Mouse (Mus musculus): ENCODE data around the gene Slc25a13. TPM values are rescaled to one million over a fixed set of nuclear protein-coding genes. Genes with fewer than 3 reads are reported as not detected.

Slc25a13 gene
- polyA plus RNA-seq, 1 experiment from 2014 or later, result 3.7 TPM

DNA sequence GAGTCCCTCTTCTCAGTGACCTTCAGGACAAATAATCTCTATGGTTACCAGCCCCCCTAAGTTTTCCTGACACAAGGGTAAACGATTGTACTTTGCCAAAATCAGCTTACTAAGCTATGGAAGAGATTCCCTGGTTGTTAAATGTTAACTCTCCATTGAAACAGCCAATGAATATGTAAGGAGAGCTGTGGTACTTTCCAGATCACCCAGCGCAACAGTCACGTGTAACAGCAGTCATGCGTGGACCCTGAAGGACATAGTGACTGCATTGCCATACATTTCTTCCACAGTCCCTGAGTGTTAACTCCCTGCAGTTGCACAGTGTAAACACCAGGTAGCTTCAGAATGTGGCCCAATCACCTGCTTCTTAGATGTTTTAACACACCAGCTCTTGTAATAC, 82.0 kb downstream of the Slc25a13 start:
- no peak for ATAC-seq (ENCODE audit: low FRiP score)

DNA sequence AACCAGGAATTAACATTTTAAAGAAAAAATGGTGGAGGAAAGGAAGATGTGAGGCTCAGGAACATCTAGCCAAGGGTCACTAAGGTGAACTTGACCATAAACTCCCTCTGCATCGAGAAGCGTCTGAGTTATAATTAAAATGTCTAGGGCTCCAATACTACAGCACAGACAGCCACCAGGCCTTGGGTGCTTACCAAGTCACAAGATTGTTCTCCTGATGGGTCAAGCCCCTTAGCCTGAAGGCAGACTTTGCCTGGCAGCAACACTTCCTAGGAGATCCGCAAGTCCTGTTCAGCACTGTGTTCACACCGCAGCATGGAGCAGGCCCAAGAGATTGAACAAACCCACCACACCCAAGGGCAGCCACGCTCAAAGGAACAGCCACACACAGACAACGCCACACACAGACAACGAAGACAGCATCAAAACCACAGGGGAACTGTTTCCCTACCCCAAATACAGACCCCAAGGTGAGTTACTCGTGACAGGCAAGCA, 83.4 kb downstream of the Slc25a13 start:
- no peaks in the 10 kb centered on the region for H3K4me1 ChIP-seq
- WGBS, result 87% methylated on average over 8 of the region's 8 CpGs
- no peaks in the 10 kb centered on the region for H3K36me3 ChIP-seq
- no peak for ATAC-seq (ENCODE audit: low FRiP score)
- H3K4me2 ChIP-seq, result no peak overlapping the region
- no peak overlapping the region for H3K27ac ChIP-seq (replicated peaks)
- no peaks in the 10 kb centered on the region for H3K9me3 ChIP-seq (replicated peaks)
- no peak overlapping the region for H3K9ac ChIP-seq (replicated peaks)
- H3K27me3 ChIP-seq (replicated peaks), result no peaks in the 10 kb centered on the region
- no peak overlapping the region for H3K4me3 ChIP-seq (replicated peaks)

More for the DNA sequence above, 82.0 kb downstream of the Slc25a13 start:
- WGBS, result 95% methylated on average over 4 of the region's 4 CpGs
- no peak overlapping the region for H3K27ac ChIP-seq (replicated peaks)
- H3K27me3 ChIP-seq (replicated peaks), result no peaks in the 10 kb centered on the region
- no peak overlapping the region for H3K9ac ChIP-seq (replicated peaks)
- H3K36me3 ChIP-seq, result no peaks in the 10 kb centered on the region
- no peak overlapping the region for H3K4me2 ChIP-seq
- no peak overlapping the region for H3K4me3 ChIP-seq (replicated peaks)
- no peaks in the 10 kb centered on the region for H3K9me3 ChIP-seq (replicated peaks)
- H3K4me1 ChIP-seq, result no peaks in the 10 kb centered on the region

DNA sequence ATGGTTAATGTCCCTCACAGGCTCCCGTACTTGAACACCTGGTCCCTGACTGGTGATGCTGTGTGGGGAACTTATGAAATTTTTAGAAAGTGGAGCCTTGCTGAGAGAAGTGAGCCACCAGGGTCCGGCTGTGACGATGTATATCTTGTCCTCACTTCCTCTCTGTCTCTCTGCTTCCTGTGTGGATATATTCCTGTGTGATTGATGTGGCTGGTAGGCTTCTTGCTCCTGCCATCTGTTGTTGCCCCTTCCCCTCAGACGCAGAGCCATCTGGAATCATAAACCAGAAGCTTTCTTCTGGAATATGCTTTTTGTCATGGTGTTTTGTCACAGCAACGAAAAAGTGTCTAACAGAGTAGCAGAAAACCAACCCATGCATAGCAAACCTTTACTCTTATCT, 84.9 kb downstream of the Slc25a13 start:
- no peak overlapping the region for H3K9ac ChIP-seq (replicated peaks)
- ATAC-seq (ENCODE audit: low FRiP score), result no peak
- H3K9me3 ChIP-seq (replicated peaks), result no peaks in the 10 kb centered on the region
- no peak overlapping the region for H3K27ac ChIP-seq (replicated peaks)
- no peaks in the 10 kb centered on the region for H3K27me3 ChIP-seq (replicated peaks)
- WGBS, result 45% methylated on average over 5 of the region's 5 CpGs
- no peak overlapping the region for H3K4me2 ChIP-seq
- no peaks in the 10 kb centered on the region for H3K4me1 ChIP-seq
- no peak overlapping the region for H3K4me3 ChIP-seq (replicated peaks)
- H3K36me3 ChIP-seq, result no peaks in the 10 kb centered on the region

DNA sequence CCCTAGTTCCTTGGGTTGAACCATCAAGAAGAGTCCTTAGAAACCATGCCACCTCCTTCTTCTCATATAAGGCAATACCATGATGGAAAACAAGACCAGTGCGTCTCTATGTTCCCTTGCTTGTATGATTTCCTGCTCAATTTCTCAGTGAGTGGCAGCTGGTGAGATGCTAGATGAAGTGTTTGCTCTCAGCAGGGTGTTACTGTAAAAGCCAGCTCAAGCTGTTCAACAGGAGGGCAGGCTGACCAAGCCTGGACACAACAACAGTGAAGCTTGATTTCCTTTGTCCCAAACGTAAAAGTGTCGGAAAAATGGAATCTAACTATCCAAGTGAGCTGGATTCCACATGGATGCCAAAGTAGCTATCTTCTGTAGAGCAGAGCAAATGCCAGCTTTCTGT, 91.4 kb downstream of the Slc25a13 start:
- WGBS, result 90% methylated on average over 3 of the region's 3 CpGs
- ATAC-seq (ENCODE audit: low FRiP score), result no peak
- Histone ChIP-seq H3K9me3 (replicated peaks) (no peaks in the 10 kb centered on the region), H3K4me2 (no peak overlapping the region), H3K9ac (replicated peaks) (no peak overlapping the region), H3K27me3 (replicated peaks) (no peaks in the 10 kb centered on the region), H3K36me3 (no peaks in the 10 kb centered on the region), H3K27ac (replicated peaks) (no peak overlapping the region), H3K4me3 (replicated peaks) (no peak overlapping the region), H3K4me1 (no peaks in the 10 kb centered on the region)

DNA sequence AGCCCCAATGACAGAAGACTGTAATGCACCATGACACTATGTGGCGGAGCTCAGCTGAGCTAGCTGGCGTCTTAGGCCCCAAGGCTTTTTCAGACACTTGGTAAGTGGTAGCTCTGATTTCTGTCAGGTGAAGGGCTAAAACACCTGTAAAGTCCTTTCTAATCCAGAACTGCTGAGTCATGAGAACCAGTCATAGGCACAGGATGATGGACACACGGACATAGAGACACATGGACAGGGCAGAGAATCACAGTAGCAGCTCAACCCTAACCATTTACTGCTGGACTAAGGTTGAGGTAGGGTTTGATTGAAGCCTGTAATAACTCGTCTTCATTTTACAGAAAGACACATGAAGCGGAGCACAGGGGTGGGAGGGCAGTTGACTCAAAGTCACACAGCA, 95.1 kb downstream of the Slc25a13 start:
- Histone ChIP-seq H3K9me3 (replicated peaks) (no peaks in the 10 kb centered on the region), H3K27ac (replicated peaks) (no peak overlapping the region), H3K4me1 (no peaks in the 10 kb centered on the region), H3K4me2 (no peak overlapping the region), H3K27me3 (replicated peaks) (no peaks in the 10 kb centered on the region), H3K4me3 (replicated peaks) (no peak overlapping the region), H3K36me3 (no peaks in the 10 kb centered on the region), H3K9ac (replicated peaks) (no peak overlapping the region)
- ATAC-seq (ENCODE audit: low FRiP score), result no peak
- 93% methylated on average over 5 of the region's 5 CpGs for WGBS

DNA sequence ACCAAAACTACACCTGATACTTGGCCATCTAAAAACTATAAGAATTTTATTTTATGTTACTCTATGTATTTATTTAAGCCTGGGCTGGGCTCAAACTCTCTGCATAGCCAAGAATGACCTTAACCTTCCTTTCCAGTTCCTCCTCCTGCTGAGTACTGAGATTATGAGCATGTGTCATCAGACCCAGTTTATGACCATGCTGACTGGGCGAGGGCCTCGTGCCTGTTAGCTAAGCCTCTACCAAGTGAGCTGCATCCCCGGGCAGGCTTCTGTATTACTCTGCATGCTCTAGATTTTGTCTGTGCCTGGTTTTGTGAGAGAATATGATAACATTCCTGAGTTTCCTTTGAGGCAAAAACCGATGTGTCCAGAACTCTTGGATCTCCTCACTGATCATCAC, 96.1 kb downstream of the Slc25a13 start:
- no peaks in the 10 kb centered on the region for H3K36me3 ChIP-seq
- no peak overlapping the region for H3K27ac ChIP-seq (replicated peaks)
- ATAC-seq (ENCODE audit: low FRiP score), result no peak
- H3K4me1 ChIP-seq, result no peaks in the 10 kb centered on the region
- no peaks in the 10 kb centered on the region for H3K27me3 ChIP-seq (replicated peaks)
- H3K4me3 ChIP-seq (replicated peaks), result no peak overlapping the region
- 87% methylated on average over 4 of the region's 4 CpGs for WGBS
- no peak overlapping the region for H3K4me2 ChIP-seq
- H3K9me3 ChIP-seq (replicated peaks), result no peaks in the 10 kb centered on the region
- H3K9ac ChIP-seq (replicated peaks), result no peak overlapping the region

DNA sequence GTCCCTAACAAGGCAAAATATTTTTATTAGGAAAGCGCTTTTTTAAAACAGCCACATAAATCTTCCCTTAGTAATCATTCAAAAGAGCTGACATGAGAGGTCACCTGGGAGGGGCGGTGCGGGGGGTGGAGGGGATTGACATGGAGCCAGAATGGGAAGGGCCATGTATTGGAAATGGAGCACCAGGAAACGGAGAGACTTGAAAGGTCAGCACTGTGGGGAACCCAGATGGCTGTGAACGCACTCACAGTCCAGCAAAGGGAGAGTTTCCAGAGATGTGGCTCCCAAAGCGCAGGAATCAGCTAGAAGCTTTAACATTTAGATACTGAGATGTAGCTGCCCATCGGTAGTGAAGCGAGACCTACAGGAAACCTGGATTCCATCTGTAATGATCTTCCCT, 101.2 kb downstream of the Slc25a13 start:
- no peak for ATAC-seq (ENCODE audit: low FRiP score)
- H3K27ac ChIP-seq (replicated peaks), result no peak overlapping the region
- 85% methylated on average over 8 of the region's 8 CpGs for WGBS
- no peaks in the 10 kb centered on the region for H3K36me3 ChIP-seq
- no peak overlapping the region for H3K4me3 ChIP-seq (replicated peaks)
- H3K9me3 ChIP-seq (replicated peaks), result no peaks in the 10 kb centered on the region
- no peaks in the 10 kb centered on the region for H3K27me3 ChIP-seq (replicated peaks)
- H3K9ac ChIP-seq (replicated peaks), result no peak overlapping the region
- no peak overlapping the region for H3K4me2 ChIP-seq
- H3K4me1 ChIP-seq, result no peaks in the 10 kb centered on the region

DNA sequence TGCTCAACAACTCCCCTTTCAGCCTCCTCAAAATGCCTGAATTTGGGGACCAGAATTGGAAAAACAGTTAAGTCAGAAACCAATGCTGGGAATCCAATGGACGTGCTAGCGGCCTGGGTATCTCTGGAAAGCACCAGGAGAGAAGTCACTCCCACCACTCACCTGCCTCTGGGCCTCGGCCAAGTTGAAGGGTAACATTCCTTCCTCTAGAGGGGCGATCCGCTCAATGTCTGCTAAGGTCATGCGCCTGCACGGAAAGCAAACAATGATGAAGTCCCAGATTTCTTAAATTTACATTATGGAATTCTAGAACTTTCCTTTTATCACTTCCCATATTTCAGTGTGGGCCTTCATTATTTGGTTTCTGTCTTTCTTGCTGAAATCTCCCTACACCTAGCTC, 103.2 kb downstream of the Slc25a13 start:
- ATAC-seq (ENCODE audit: low FRiP score), result no peak
- Histone ChIP-seq H3K4me1 (no peaks in the 10 kb centered on the region), H3K27ac (replicated peaks) (no peak overlapping the region), H3K4me3 (replicated peaks) (no peak overlapping the region), H3K36me3 (no peaks in the 10 kb centered on the region), H3K4me2 (no peak overlapping the region), H3K9me3 (replicated peaks) (no peaks in the 10 kb centered on the region), H3K9ac (replicated peaks) (no peak overlapping the region), H3K27me3 (replicated peaks) (no peaks in the 10 kb centered on the region)
- 89% methylated on average over 7 of the region's 7 CpGs for WGBS

DNA sequence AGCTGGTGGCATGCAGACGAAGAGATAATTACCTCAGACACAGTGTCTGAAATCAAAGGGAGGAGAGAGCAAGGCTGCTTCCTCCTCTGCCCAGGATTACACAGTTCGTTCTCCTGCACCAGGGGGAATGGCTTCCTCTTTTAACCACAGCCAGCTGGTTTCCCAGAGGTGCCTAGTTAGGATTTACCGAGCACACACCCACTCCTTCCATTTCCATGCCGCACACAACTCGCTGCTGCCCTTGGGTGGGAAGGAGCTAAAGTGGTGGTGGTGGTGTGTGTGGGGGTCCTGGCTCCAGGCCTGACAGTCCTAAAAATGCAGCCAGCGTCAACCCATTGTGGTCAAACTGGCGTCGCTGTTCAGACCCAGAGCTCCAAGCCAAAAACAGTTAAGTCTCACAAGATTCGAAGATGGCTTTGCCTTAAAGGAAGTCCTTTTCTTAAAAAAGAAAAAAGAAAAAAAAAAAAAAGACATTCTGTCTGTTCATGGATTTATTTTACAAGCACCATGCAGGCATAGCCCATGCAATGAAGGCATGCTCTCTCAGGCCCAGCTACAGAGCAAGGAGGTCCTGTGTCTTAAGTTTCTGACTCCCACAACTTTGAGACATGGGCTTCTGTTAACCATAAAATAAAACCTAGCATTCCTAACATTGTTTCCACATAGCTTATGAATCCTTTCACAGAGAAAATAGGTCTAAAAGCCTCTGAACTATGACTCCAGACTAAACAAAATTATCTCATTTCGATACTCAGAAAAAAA, 104.0 kb downstream of the Slc25a13 start:
- H3K9me3 ChIP-seq (replicated peaks), result no peaks in the 10 kb centered on the region
- H3K4me2 ChIP-seq, result no peak overlapping the region
- ATAC-seq (ENCODE audit: low FRiP score), result no peak
- H3K36me3 ChIP-seq, result no peaks in the 10 kb centered on the region
- no peak overlapping the region for H3K27ac ChIP-seq (replicated peaks)
- no peaks in the 10 kb centered on the region for H3K27me3 ChIP-seq (replicated peaks)
- H3K4me3 ChIP-seq (replicated peaks), result no peak overlapping the region
- WGBS, result 74% methylated on average over 10 of the region's 10 CpGs
- no peak overlapping the region for H3K9ac ChIP-seq (replicated peaks)
- H3K4me1 ChIP-seq, result no peaks in the 10 kb centered on the region

DNA sequence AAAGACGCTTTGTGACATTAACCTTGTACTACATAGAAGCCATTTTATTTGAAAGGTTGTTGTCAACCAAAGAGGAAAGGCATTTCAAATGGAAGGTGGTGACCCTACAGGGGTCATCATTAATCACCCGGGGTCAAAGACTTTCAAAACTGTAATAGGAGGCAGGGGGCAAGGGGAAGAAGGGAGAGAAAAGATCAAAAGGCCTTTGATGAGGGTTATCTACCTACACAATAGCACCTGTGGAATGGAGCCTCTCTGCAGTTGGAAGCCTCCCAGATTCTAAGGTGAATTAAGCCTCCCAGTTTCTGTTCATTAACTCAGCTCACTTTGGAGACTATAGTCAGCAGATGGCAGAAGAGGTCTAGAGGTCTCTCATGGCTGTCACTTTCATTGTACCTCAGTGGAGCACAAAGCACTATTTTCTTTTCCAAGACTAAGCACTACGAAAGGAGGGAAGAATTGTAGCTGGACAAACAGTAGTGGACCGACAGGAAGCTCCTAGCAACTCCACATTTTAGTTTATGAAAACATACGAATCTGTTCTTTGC, 109.5 kb downstream of the Slc25a13 start:
- no peak for ATAC-seq (ENCODE audit: low FRiP score)
- 38% methylated on average over 5 of the region's 5 CpGs for WGBS
- H3K4me1 ChIP-seq, result no peaks in the 10 kb centered on the region
- H3K4me3 ChIP-seq (replicated peaks), result no peak overlapping the region
- H3K9ac ChIP-seq (replicated peaks), result no peak overlapping the region
- H3K27ac ChIP-seq (replicated peaks), result no peak overlapping the region
- no peak overlapping the region for H3K4me2 ChIP-seq
- no peaks in the 10 kb centered on the region for H3K27me3 ChIP-seq (replicated peaks)
- H3K36me3 ChIP-seq, result no peaks in the 10 kb centered on the region
- H3K9me3 ChIP-seq (replicated peaks), result no peaks in the 10 kb centered on the region

DNA sequence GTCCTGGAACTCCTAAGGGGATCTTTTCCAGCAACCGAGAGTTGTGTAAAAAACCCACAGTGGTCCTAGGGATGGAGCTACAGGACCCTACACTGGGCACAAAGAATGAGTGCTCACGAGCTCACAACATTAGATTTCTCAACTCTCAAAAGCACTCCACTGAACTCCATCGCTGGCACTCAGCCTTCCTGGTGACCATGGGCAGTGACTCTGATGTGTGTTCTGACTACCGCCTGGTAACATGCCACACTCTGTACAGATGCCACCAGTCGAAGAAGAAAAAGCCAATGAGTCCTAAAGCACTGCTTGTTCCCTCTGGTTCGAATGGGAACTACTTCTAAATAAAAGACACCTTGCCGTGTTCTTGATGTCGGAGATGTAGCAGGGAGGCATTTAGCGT, 111.4 kb downstream of the Slc25a13 start:
- ATAC-seq (ENCODE audit: low FRiP score), result no peak
- 85% methylated on average over 9 of the region's 9 CpGs for WGBS
- no peaks in the 10 kb centered on the region for H3K4me1 ChIP-seq

DNA sequence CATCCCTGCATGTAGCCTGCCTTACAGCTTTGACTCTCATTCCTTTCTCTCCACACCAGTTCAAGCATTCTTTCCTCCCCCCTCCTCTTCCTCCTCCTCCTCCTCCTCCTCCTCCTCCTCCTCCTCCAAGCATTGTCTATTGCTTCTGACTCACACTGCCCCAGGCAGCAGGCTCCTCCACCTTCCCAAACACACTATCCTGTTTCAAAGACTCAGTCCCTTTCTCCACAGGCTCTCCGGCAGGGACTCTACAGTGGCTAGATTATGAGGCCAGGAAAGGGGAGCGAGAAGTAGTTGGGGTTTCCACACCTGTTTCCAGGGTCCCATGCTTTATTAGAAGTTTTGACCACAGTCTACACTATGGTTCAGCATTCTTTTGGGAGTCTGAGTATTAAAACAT, 113.5 kb downstream of the Slc25a13 start:
- H3K9ac ChIP-seq (replicated peaks), result no peak overlapping the region
- H3K36me3 ChIP-seq, result no peaks in the 10 kb centered on the region
- H3K27me3 ChIP-seq (replicated peaks), result no peaks in the 10 kb centered on the region
- no peak overlapping the region for H3K4me3 ChIP-seq (replicated peaks)
- ATAC-seq (ENCODE audit: low FRiP score), result no peak
- H3K4me2 ChIP-seq, result no peak overlapping the region
- H3K9me3 ChIP-seq (replicated peaks), result no peaks in the 10 kb centered on the region
- WGBS, result 79% methylated on average over 2 of the region's 2 CpGs
- no peak overlapping the region for H3K27ac ChIP-seq (replicated peaks)
- H3K4me1 ChIP-seq, result no peaks in the 10 kb centered on the region

More for the DNA sequence above, 111.4 kb downstream of the Slc25a13 start:
- Histone ChIP-seq H3K4me2 (no peak overlapping the region), H3K27ac (replicated peaks) (no peak overlapping the region), H3K9me3 (replicated peaks) (no peaks in the 10 kb centered on the region), H3K27me3 (replicated peaks) (no peaks in the 10 kb centered on the region), H3K9ac (replicated peaks) (no peak overlapping the region), H3K4me3 (replicated peaks) (no peak overlapping the region), H3K36me3 (no peaks in the 10 kb centered on the region)
